Mouse (Mus musculus) cortical plate, adult 2 months (tissue): ENCODE data around the gene Olfr572.
A peak's percentile ranks its signal among the peaks of the same experiment; 100 is the strongest.

Source experiments
- CTCF ChIP-seq: fragments of 200-500 bp; IDR thresholded peaks from 2 replicates; pipeline ENCODE4 v1.5.1; 2011; ENCODE audit warnings: mild to moderate bottlenecking, control low read depth, low read length; ENCODE audit not compliant: insufficient read depth; ENCODE audit errors: extremely low read depth
- POLR2A ChIP-seq: fragments of 200-500 bp; IDR thresholded peaks from 2 replicates; pipeline ENCODE4 v1.6.1; 2011; ENCODE audit warnings: mild to moderate bottlenecking, low read length, control low read depth; ENCODE audit not compliant: insufficient read depth; ENCODE audit errors: extremely low read depth

- TF ChIP-seq CTCF, result 0 out of 2 replicates have a peak, but pooled peaks have one; percentile 0
- TF ChIP-seq POLR2A, result no peak
Measured at GRCm38 (mm10) chr7:102919632-102920031, 4.6 kb upstream of the Olfr572 start.
